Mouse (Mus musculus) testis, adult 2 months (tissue): Measurements from ENCODE around the gene Usp24.

Experiments
- CTCF ChIP-seq: fragments of 200-500 bp; IDR thresholded peaks from 2 replicates; pipeline ENCODE4 v1.5.1; 2012; ENCODE audit warnings: low read depth, mild to moderate bottlenecking, inconsistent platforms, low read length, moderate library complexity; ENCODE audit not compliant: control insufficient read depth, insufficient read depth, insufficient replicate concordance
- POLR2A ChIP-seq: fragments of 200-500 bp; IDR thresholded peaks from 2 replicates; pipeline ENCODE4 v1.6.1; 2012; ENCODE audit warnings: low read depth, mild to moderate bottlenecking, inconsistent platforms, low read length, moderate library complexity; ENCODE audit not compliant: control insufficient read depth

DNA sequence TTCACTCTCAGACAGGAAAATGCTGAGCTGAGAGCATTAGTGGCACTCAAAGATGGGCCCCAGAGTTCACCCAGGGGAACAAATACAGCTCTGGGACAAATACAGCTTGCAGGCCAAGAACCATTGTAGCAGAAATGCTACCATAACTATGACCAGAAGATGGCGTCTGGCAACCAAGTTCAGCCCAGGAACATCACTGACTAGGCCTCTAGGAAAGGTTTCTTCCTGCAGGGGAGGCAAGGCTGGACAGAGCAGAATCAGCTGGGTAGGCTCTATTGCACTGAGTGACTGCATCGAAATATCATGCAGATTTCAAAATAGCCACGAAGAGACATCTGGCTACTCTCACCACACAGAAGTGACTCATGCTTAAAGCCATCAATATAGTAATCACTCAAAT, 156.3 kb downstream of the Usp24 start:
- TF ChIP-seq POLR2A (no peak), CTCF (peak; percentile 46; the same call in 1 of the 2 replicates)
